Mouse (Mus musculus): ENCODE data around the gene Cemip.
"Not testable (repeated sequence)": the region's sequence is repeated elsewhere in the genome, so short reads cannot be mapped to it uniquely, and the experiment has no call there.

Gene Cemip

DNA sequence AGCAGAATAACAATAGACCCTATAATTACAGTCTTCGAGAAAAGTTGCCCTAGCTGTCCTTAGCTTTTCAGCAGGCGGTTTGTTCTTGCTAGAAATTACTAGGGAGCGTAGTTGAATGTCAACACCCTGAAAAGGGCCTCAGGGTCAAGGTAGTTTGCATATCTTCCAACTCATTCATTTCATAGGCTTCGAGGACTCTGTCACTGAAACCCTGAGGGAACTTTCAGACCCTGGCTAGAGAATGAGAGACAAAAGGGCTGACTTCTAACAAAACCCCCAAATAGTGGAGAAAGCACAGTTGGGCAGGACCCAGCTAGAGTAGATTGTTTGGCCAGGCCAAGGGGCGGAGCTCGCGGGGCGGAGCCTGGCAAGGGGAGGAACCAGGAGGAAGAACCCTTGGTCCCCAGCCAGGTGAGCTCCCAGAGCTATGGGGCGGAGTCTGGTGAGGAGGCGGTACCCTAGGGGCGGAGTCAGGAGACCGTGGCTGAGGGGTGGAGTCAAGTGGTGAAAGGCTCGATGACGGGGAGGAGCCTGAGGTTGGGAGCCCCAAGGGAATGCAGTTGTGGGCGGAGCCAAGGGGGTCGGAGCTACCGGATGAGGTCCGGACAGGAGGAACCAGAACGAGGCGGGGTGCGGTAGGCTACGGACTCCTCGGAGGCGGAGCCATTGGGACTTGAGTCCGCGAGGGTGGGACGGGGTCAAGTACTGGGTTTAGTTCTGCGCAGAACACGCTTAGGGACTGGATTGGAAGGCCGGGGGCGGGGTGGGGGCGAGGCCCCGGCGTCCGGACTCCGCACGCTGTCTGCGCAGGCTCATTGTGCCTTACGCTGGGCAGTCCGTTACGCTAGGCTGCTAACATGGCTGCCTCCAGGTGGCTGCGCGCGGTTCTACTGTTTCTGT is 194.6 kb downstream of the Cemip start:
- DNase-seq: peak; percentile 93 to 96

DNA sequence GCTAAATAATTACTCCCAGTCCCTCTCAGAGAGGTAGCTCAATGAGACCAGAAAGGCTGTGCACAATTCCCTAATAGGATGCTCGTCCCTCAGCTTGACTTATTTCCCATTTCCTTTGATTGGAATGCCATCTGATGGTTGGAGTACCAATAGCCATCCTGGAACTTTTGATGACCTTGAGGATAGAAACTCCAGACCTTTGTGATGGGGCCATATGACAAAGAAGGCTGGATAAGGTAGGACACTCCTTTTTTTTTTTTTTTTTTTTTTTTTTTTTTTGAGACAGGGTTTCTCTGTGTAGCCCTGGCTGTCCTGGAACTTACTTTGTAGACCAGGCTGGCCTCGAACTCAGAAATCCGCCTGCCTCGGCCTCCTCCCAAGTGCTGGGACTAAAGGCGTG is 196.4 kb downstream of the Cemip start:
- not testable (repeated sequence) for DNase-seq

DNA sequence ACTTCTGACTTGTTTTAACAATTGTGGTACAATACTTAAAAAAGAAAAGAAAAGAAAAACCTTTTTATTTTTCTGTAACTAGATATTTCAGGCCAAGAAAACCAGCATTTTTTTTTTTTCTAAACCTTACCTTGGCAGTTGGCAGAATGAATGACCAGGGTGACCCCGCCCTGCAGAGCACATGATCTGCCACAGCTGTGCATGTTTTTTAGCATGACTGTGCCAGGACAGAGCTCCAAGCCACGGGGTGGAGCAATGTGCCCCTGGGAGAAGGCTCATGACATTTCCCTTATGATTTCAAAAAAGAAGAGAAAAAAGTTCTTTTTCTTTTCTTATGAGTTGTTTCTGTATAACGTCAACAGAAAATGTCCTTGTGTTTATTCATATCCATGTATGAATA is 196.9 kb downstream of the Cemip start:
- DNase-seq: no peak

DNA sequence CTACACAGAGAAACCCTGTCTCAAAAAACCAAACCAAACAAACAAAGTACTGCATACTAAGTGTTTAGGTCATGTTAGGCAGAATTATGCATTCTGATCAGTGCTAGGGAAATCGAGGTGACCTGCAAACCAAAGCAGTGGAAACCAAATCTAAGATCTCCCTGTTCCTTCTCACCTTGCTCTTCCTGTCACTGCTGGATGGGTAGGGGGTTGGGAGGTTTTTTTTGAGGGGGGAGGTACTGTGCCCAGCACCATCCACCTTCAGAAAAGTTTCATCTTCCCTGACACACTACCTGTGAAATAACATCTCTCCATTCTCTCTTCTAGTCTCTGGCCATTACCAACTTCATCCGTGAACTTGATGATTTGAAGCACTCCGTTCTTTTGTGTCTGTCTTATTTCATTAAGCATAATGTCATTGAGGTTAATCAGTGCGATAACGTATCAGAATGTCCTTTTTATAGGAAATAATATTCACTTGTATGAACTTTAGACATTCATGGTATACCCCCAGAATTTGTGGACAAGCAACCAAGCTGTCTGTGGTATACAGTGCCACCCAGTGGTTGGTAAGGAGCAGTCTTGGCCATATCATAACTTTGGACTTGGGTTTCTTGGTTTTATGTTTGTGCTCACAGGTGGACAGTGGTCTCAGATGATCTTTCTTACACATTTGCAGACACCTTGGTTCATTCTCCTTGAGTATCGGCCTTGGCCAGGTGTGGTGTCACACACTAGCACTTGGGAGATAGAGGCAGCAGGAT is 199.8 kb downstream of the Cemip start:
- peak in 1 of 2 experiments; percentile 34 for DNase-seq

DNA sequence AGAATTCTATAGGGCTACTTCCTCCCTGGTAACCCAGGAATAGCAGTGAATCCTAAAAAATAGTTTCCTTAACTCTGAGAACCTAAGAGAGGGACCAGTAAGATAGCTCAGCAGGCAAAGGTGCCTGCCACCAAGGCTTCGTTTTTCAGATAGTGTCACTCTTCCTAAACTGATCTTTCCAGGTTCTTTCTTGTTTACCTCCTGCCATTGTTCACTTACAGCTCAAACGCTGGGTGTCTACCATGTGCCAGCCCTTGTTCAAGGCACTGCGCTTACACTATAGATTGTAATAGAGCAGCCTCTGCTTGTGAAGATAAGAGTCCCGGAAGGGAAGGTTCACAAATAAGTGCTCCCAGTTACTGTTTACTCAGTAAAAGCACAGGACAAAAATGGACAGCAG is 200.5 kb downstream of the Cemip start:
- no peak for DNase-seq

DNA sequence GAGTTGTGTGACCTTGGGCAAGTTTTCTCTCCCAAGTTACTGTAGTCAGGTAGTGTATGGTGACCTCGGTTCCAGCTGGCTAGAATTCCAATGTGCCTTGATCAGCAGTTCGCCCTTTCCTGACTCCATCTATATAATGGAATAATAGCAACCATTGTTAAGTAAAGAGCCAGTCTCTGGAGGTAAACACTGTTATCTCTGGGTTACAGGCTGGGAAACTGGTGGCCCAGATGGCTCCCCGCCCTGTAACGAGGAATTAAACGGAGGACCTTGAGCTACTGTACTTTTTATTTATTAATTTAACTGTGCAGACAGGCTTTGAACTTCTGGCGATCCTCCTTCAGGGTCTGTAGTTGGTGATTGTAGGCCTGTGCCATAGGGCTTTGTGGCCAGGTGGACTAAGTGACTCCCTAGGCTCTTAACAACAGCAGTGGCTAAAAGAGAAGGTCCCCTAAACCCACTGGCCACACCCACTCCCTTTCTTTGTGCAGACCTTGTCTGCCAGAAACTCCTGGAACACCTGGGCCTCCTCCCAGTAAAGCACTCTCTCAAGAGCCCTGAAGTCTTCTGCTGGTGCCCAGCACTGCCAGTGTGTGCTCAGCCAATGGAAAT is 201.3 kb downstream of the Cemip start:
- DNase-seq: no peak

DNA sequence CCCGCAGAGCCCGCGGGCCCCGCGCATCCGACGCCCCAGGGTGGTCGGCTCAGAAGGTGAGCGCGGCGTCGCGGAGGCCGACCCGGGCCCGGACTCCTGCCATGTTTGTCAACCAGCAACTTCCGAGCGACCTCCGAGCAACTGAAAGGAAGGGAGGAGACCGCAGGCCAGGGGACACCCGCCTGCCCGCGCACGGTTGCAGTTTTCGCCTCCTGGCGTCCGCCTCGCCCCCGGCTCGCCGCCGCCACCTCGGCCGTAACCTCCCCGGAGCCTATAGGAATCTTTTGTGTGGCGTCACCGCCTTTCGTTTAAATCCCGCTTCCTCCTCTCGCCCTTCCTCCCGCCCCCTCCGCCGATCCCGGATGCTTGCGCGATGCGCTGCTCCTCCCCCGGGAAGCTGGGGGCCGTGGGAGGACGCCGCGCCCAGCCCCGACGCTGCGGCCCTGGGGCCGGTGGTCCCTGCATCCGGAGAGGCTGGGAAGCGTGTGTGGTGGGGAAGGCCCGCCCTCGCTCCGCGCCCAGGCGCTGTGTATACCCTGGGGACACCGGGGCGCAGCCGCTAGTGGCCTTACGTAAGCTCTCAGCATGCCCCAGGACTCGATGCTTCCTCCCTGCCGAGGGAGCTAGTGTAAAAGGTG is 202.2 kb downstream of the Cemip start, which contains the start of the genes Tlnrd1 and Mesd:
Gene Tlnrd1 (minus strand): TSS at position 285 of the 638 bp plus-strand sequence.
Gene Mesd (plus strand): TSS at position 446 of the 638 bp plus-strand sequence.
- peak; percentile 91 to 92 for DNase-seq

- DNase-seq: peak in 1 of 2 experiments; percentile 84
Measured at GRCm38 (mm10) chr7:83883276-83884020, 202.9 kb downstream of the Cemip start.

All from cerebellum, postnatal 25 days (tissue).